Mouse (Mus musculus): ENCODE results near the gene Ptcra.

DNA sequence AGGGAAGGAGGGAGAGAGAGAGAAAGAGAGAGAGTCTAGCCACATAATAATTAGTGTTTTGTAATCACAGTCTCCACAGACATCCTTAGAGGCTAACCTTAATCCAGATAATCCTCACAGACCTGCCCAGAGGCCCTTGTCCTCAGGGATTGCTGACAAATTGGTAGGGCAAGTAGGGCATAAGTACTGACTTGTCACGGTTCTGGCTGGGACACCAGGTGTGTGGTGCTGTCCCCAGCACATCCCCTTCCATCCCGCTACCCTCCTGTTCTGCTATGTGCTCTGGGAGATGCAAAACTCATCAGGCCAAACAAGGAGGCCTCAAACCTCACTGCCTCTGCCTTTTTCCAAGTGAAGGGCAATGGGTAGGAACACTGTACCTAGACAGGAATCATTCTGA, 18.0 kb downstream of the Ptcra start:
- no peak for TF ChIP-seq CTCF (IDR thresholded peaks at IDR 0.05; ENCODE audit: control insufficient read depth, insufficient read depth, low read length)
- no peak for TF ChIP-seq POLR2A (IDR thresholded peaks at IDR 0.05; ENCODE audit: borderline replicate concordance, control insufficient read depth, low read depth, low read length)

All from bone marrow, adult 2 months (tissue).